Mouse (Mus musculus): ENCODE measurements around the gene Dusp18. TPM values are rescaled to one million over a fixed set of nuclear protein-coding genes. Genes with fewer than 3 reads are reported as not detected.

The Dusp18 gene
- polyA plus RNA-seq, 1 experiment from 2014 or later = 9.5 TPM

DNA sequence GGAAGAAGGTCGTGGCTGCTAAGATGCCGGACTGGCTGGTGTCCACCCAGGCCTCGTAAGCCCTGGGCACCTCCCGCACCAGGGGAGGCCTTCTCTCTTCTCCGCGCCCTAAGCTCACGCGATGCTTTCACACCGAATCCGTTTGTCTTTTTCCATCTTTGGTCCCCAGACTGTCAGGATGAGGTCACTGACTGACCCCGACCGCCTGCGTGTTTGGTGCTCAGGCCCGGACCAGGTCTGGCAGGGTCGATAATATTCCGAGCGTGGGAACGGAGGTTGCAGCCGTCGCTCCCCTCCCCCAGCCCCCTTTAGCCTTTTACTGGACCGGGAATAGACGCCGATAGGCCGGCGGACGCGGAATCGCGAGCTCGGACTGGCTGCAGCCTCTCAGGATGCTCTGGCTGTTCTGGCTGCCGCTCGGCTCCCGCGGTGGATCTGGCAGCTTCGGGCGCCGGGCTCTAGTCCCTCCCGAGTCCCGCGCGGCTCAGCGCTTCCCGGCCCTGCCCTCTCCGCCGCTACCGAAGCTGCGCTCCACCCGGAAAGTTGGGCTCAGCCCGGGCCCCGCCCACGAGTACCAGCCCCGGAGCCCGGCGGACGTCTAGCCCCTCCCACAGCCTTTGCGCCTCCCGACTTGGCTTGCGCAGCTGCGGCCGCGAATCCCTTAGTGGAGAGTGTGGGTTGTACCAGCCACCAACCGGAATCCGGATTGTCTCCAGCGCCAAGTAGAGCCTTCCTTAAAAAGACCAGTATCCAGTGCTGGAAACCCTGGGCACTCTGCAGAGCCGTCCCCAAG lies 18.5 kb downstream of the Dusp18 start:
- Histone ChIP-seq H3K4me3 (replicated peaks; ENCODE audit: low read length) (peak overlapping the region; percentile 62), H3K27ac (ENCODE audit: low read length) (peak overlapping the region; percentile 73), H3K36me3 (ENCODE audit: control insufficient read depth, insufficient read depth, low read length) (no peaks in the 10 kb centered on the region), H3K4me2 (ENCODE audit: low read depth, low read length) (peak overlapping the region; percentile 93), H3K9ac (ENCODE audit: low read length) (peak overlapping the region; percentile 73), H3K27me3 (ENCODE audit: control insufficient read depth, insufficient read depth, low read length) (no peaks in the 10 kb centered on the region), H3K9me3 (replicated peaks; ENCODE audit: control insufficient read depth, low read length) (no peaks in the 10 kb centered on the region), H3K4me1 (ENCODE audit: control insufficient read depth, insufficient read depth, low read length) (peaks cover 20% of the 10 kb centered on the region)
- peak; percentile 90 for ATAC-seq (ENCODE audit: insufficient read depth, low FRiP score)
- under 1% methylated on average over 65 of the region's 65 CpGs for WGBS

DNA sequence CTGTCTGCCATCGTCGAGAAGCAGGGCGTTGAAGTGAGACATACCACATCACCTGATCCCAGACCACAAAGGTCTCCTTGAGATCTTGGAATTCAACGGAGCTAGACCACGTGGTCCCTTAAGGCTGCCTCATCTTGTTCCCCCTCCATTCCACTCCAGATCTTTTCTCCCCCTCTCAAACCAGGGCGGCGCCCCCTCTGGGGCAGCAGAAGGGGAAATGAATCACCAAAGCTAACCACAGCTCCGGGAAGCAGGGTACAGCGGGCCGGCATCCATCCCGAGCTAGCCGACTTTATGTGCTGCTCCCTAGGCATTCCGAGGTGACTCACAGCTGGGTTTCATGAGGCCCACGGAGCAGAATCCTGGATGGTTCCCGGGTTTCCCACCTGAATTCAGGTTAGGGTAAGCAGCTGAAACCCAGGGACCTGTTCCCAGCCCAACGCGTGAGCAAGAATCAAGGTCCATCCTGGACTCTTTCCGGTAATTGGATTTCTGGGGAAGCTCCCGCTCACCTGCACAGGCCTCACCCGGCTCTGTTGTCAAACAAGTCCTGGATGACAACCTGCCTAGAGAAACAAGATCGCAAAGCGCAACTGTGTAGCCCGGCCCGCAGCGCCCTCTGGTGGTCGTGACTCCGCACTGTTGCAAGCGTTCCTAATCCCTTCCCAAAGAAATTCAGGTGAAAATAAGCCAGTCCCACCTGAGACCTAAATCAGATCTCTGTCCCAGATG lies 19.2 kb downstream of the Dusp18 start, which contains the start of gene Slc35e4:
Gene Slc35e4 (minus strand): TSS at position 556 of the 732 bp plus-strand sequence.
- H3K27ac ChIP-seq (ENCODE audit: low read length) = peak within 1 kb of the TSS; percentile 73
- H3K9ac ChIP-seq (ENCODE audit: low read length) = peak within 1 kb of the TSS; percentile 73
- peak within 1 kb of the TSS; percentile 93 for H3K4me2 ChIP-seq (ENCODE audit: low read depth, low read length)
- no peaks in the 10 kb centered on the region for H3K9me3 ChIP-seq (replicated peaks; ENCODE audit: control insufficient read depth, low read length)
- H3K4me1 ChIP-seq (ENCODE audit: control insufficient read depth, insufficient read depth, low read length) = peaks cover 20% of the 10 kb centered on the region
- peak within 1 kb of the TSS; percentile 62 for H3K4me3 ChIP-seq (replicated peaks; ENCODE audit: low read length)
- no peaks in the 10 kb centered on the region for H3K27me3 ChIP-seq (ENCODE audit: control insufficient read depth, insufficient read depth, low read length)
- WGBS = under 1% methylated on average over 28 of the region's 28 CpGs
- ATAC-seq (ENCODE audit: insufficient read depth, low FRiP score) = peak; percentile 66
- H3K36me3 ChIP-seq (ENCODE audit: control insufficient read depth, insufficient read depth, low read length) = no peaks in the 10 kb centered on the region

DNA sequence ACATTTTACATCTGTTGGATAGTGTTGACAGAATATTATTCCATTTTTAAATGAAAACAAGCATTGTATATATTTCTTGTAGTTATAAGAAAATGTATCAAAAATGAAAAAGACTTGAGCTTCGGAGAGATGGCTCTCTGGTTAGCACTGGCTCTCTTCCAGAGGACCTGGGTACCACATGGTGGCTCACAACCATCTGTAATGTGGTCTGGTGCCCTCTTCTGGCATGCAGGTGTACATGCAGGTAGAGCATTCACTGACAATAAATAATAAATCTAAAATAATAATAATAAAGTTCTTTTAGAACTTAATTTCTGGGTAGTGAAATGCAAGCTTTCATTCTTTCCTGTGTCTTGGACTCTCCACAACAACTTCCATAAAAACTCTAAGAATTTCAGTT lies 23.7 kb downstream of the Dusp18 start:
- no peak overlapping the region for H3K27ac ChIP-seq (ENCODE audit: low read length)
- WGBS = 67% methylated on average over 1 of the region's 1 CpGs
- peaks cover 3% of the 10 kb centered on the region; the same call in 1 of the 2 replicates for H3K36me3 ChIP-seq (ENCODE audit: control insufficient read depth, insufficient read depth, low read length)
- ATAC-seq (ENCODE audit: insufficient read depth, low FRiP score) = no peak
- H3K27me3 ChIP-seq (ENCODE audit: control insufficient read depth, insufficient read depth, low read length) = no peaks in the 10 kb centered on the region
- no peak overlapping the region for H3K9ac ChIP-seq (ENCODE audit: low read length)
- no peak overlapping the region for H3K4me2 ChIP-seq (ENCODE audit: low read depth, low read length)
- no peaks in the 10 kb centered on the region for H3K4me1 ChIP-seq (ENCODE audit: control insufficient read depth, insufficient read depth, low read length)
- H3K9me3 ChIP-seq (replicated peaks; ENCODE audit: control insufficient read depth, low read length) = no peaks in the 10 kb centered on the region
- no peak overlapping the region for H3K4me3 ChIP-seq (replicated peaks; ENCODE audit: low read length)

DNA sequence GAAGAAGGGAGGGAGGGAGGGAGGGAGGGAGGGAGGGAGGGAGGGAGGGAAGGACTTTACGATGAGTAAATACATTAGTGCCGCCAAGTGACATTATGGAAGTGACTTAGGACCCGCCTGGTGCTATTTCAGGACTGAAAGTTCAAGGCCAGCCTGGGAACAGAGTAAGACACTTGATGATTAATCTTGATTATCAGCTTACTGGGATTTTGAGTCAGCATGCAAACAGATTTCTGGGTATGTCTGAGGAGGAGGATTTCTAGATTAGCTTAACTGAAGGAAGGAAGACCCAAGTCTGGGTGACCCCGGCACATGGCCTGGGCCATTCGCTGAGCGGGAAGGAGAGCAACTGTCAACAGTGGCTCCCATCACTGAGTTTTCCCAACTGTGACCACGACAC lies 25.4 kb downstream of the Dusp18 start:
- Histone ChIP-seq H3K9me3 (replicated peaks; ENCODE audit: control insufficient read depth, low read length) (no peaks in the 10 kb centered on the region), H3K36me3 (ENCODE audit: control insufficient read depth, insufficient read depth, low read length) (peaks cover 3% of the 10 kb centered on the region; the same call in 1 of the 2 replicates), H3K27ac (ENCODE audit: low read length) (no peak overlapping the region), H3K4me3 (replicated peaks; ENCODE audit: low read length) (no peak overlapping the region), H3K9ac (ENCODE audit: low read length) (no peak overlapping the region), H3K27me3 (ENCODE audit: control insufficient read depth, insufficient read depth, low read length) (no peaks in the 10 kb centered on the region), H3K4me2 (ENCODE audit: low read depth, low read length) (no peak overlapping the region), H3K4me1 (ENCODE audit: control insufficient read depth, insufficient read depth, low read length) (no peaks in the 10 kb centered on the region)
- 88% methylated on average over 7 of the region's 7 CpGs for WGBS
- ATAC-seq (ENCODE audit: insufficient read depth, low FRiP score) = no peak

DNA sequence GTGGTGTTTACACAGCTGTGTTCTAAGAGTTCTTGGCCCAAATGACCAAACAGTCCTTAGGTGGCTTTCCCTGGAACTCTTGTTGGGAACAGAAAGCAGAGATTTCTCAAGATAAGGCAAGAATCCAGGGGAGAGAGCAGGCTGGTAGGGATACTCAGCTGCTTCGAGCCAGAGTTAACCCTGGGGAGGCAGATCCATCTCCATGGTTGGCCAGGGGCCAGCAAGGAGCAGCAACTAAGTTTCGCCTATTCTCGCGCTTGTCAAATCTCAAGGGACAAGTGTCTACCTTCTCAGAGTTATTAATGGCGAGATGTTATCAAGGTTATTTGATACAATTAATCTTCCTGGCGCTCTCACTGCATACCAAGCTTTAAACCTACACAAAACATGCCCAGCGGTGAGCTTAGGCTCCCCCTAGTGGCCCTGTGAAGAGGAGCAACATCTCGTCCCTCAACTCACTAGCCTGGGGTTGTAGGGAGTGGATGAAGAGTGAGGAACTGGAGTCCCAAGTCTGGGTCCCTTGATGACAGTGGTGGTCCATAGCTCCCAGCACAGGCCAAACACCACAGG lies 26.3 kb downstream of the Dusp18 start:
- Histone ChIP-seq H3K4me2 (ENCODE audit: low read depth, low read length) (no peak overlapping the region), H3K4me1 (ENCODE audit: control insufficient read depth, insufficient read depth, low read length) (no peaks in the 10 kb centered on the region), H3K27ac (ENCODE audit: low read length) (no peak overlapping the region), H3K27me3 (ENCODE audit: control insufficient read depth, insufficient read depth, low read length) (no peaks in the 10 kb centered on the region), H3K9me3 (replicated peaks; ENCODE audit: control insufficient read depth, low read length) (no peaks in the 10 kb centered on the region), H3K9ac (ENCODE audit: low read length) (no peak overlapping the region), H3K36me3 (ENCODE audit: control insufficient read depth, insufficient read depth, low read length) (peaks cover 3% of the 10 kb centered on the region; the same call in 1 of the 2 replicates), H3K4me3 (replicated peaks; ENCODE audit: low read length) (no peak overlapping the region)
- 37% methylated on average over 8 of the region's 8 CpGs for WGBS
- no peak for ATAC-seq (ENCODE audit: insufficient read depth, low FRiP score)

DNA sequence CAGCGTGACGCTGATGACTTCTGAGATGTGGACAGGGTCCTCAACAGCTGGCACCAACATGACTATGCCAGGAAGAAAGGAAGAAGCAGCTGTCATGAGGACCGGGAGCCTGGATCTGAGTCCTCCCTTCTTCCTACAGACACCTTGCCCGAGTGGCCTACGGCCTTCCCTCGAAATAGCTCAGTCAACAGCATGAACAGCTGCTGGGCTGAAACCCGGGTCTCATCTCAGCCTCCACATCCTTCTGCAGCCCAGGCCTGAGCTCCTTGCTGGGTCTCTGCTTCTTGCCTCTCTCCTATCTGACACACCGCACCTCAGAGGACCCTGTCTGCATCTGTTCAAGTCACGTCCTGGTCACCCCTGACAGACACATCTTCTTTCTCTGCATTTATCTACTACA lies 27.1 kb downstream of the Dusp18 start:
- H3K4me1 ChIP-seq (ENCODE audit: control insufficient read depth, insufficient read depth, low read length) = no peaks in the 10 kb centered on the region
- no peak for ATAC-seq (ENCODE audit: insufficient read depth, low FRiP score)
- H3K9me3 ChIP-seq (replicated peaks; ENCODE audit: control insufficient read depth, low read length) = no peaks in the 10 kb centered on the region
- no peaks in the 10 kb centered on the region for H3K27me3 ChIP-seq (ENCODE audit: control insufficient read depth, insufficient read depth, low read length)
- H3K4me3 ChIP-seq (replicated peaks; ENCODE audit: low read length) = no peak overlapping the region
- H3K27ac ChIP-seq (ENCODE audit: low read length) = no peak overlapping the region
- no peak overlapping the region for H3K4me2 ChIP-seq (ENCODE audit: low read depth, low read length)
- WGBS = 92% methylated on average over 9 of the region's 9 CpGs
- H3K36me3 ChIP-seq (ENCODE audit: control insufficient read depth, insufficient read depth, low read length) = peaks cover 3% of the 10 kb centered on the region; the same call in 1 of the 2 replicates
- no peak overlapping the region for H3K9ac ChIP-seq (ENCODE audit: low read length)

DNA sequence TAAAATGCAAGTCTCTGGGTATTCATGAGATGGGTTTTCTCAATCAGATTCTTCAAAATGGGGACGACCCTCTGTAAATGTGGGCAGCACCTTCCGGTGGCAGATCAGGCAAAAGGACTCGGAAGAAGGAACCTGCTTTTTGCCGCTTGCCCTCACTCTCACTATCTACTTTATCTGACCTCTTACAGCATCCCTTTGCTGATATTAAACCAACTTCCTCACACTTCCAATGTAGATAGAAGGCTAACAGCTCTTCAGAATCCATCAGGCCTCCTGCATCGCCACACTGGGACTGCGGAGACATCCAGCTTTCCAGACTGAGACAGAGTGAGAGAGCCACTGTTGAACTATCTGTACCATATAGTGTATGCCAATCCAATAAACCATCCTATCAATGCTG lies 27.7 kb downstream of the Dusp18 start:
- Histone ChIP-seq H3K36me3 (ENCODE audit: control insufficient read depth, insufficient read depth, low read length) (peaks cover 3% of the 10 kb centered on the region; the same call in 1 of the 2 replicates), H3K9me3 (replicated peaks; ENCODE audit: control insufficient read depth, low read length) (no peaks in the 10 kb centered on the region), H3K27ac (ENCODE audit: low read length) (no peak overlapping the region), H3K4me1 (ENCODE audit: control insufficient read depth, insufficient read depth, low read length) (no peaks in the 10 kb centered on the region), H3K9ac (ENCODE audit: low read length) (no peak overlapping the region), H3K4me3 (replicated peaks; ENCODE audit: low read length) (no peak overlapping the region), H3K4me2 (ENCODE audit: low read depth, low read length) (no peak overlapping the region), H3K27me3 (ENCODE audit: control insufficient read depth, insufficient read depth, low read length) (no peaks in the 10 kb centered on the region)
- 95% methylated on average over 6 of the region's 6 CpGs for WGBS
- no peak for ATAC-seq (ENCODE audit: insufficient read depth, low FRiP score)

DNA sequence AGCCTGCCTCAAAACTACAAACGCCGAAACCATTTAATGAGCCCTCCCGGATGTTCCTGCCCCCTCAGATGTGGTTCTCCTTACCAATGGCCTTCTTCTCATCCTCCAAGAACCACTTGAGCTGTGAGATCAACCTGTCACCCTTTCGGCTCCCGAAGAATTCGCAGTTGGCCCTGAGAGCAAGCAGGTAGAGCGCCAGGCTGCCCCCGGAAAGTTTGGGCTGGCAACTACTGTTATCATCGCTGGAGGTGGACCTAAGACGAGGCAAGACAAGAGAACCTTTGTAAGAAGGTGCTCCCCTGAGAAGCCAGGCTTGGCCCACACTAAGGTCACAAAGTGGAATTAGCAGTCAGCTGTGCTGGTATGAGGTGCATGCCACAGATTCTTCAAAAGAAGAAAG lies 30.9 kb downstream of the Dusp18 start:
- no peak overlapping the region for H3K27ac ChIP-seq (ENCODE audit: low read length)
- H3K9ac ChIP-seq (ENCODE audit: low read length) = no peak overlapping the region
- H3K4me2 ChIP-seq (ENCODE audit: low read depth, low read length) = no peak overlapping the region
- peaks cover 3% of the 10 kb centered on the region; the same call in 1 of the 2 replicates for H3K36me3 ChIP-seq (ENCODE audit: control insufficient read depth, insufficient read depth, low read length)
- ATAC-seq (ENCODE audit: insufficient read depth, low FRiP score) = no peak
- H3K4me3 ChIP-seq (replicated peaks; ENCODE audit: low read length) = no peak overlapping the region
- H3K4me1 ChIP-seq (ENCODE audit: control insufficient read depth, insufficient read depth, low read length) = peaks cover 1% of the 10 kb centered on the region; the same call in 1 of the 2 replicates
- 88% methylated on average over 10 of the region's 10 CpGs for WGBS
- no peaks in the 10 kb centered on the region for H3K9me3 ChIP-seq (replicated peaks; ENCODE audit: control insufficient read depth, low read length)
- H3K27me3 ChIP-seq (ENCODE audit: control insufficient read depth, insufficient read depth, low read length) = no peaks in the 10 kb centered on the region

DNA sequence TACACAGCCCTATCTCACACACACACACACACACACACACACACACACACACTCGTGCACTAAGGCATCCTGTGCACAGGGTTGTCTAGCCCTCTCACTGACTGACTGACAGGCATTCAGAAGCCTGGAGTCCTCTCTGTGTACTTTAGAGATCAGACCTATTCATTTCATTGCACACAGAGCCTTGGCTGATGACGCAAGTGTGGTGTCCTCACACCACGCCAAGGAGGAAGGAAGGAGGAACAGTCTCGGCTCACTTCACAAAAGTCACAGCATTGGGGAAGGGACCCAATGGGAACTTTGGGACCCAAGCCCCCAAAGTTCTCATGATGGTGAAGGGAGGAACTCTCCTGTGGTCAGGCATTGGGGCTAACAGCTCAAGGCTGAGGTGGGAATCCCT lies 35.0 kb downstream of the Dusp18 start:
- H3K4me1 ChIP-seq (ENCODE audit: control insufficient read depth, insufficient read depth, low read length) = peaks cover 9% of the 10 kb centered on the region
- no peaks in the 10 kb centered on the region for H3K27me3 ChIP-seq (ENCODE audit: control insufficient read depth, insufficient read depth, low read length)
- H3K9ac ChIP-seq (ENCODE audit: low read length) = no peak overlapping the region
- ATAC-seq (ENCODE audit: insufficient read depth, low FRiP score) = no peak
- no peaks in the 10 kb centered on the region for H3K36me3 ChIP-seq (ENCODE audit: control insufficient read depth, insufficient read depth, low read length)
- H3K4me2 ChIP-seq (ENCODE audit: low read depth, low read length) = no peak overlapping the region
- H3K27ac ChIP-seq (ENCODE audit: low read length) = no peak overlapping the region
- 67% methylated on average over 4 of the region's 4 CpGs for WGBS
- no peaks in the 10 kb centered on the region for H3K9me3 ChIP-seq (replicated peaks; ENCODE audit: control insufficient read depth, low read length)
- H3K4me3 ChIP-seq (replicated peaks; ENCODE audit: low read length) = no peak overlapping the region

Measured in stomach, embryonic 16.5 days (tissue).